8 mouse cellular contexts compared by ENCODE assay signal in genomic region chr14:26669292-26670073, GRCm38 (mm10). TPM values are rescaled to one million over a fixed set of nuclear protein-coding genes. Genes with fewer than 3 reads are reported as not detected.
DNase-seq lines count a peak whose midpoint lies in the region; ATAC-seq and TF ChIP-seq lines count a peak whose summit lies in the region.

Pde12 (minus strand) TSS chr14:26669883.

- peak within 1 kb of the TSS; percentile 98 for H3K27ac ChIP-seq in forebrain, embryonic 10.5 days
- peak within 1 kb of the TSS; percentile 88 for H3K27ac ChIP-seq in heart, embryonic 15.5 days
- H3K27ac ChIP-seq in liver, embryonic 14.5 days: peak within 1 kb of the TSS; percentile 85
- peak within 1 kb of the TSS; percentile 63 for H3K27ac ChIP-seq in neural tube, embryonic 11.5 days (ENCODE audit: low read depth, low read length)
- H3K27ac ChIP-seq in stomach, postnatal 0 days (replicated peaks): peak within 1 kb of the TSS; percentile 93

- H3K9me3 ChIP-seq in forebrain, embryonic 10.5 days: no peaks in the 10 kb centered on the region
- H3K9me3 ChIP-seq in heart, embryonic 15.5 days (replicated peaks): no peaks in the 10 kb centered on the region
- no peaks in the 10 kb centered on the region for H3K9me3 ChIP-seq in liver, embryonic 14.5 days (ENCODE audit: control insufficient read depth, low read length)
- H3K9me3 ChIP-seq in neural tube, embryonic 11.5 days (ENCODE audit: control insufficient read depth, low read length): no peaks in the 10 kb centered on the region
- no peaks in the 10 kb centered on the region for H3K9me3 ChIP-seq in stomach, postnatal 0 days (ENCODE audit: control insufficient read depth, low read length)

- peak within 1 kb of the TSS; percentile 94 for H3K4me3 ChIP-seq in forebrain, embryonic 10.5 days
- H3K4me3 ChIP-seq in heart, embryonic 15.5 days: peak within 1 kb of the TSS; percentile 94
- H3K4me3 ChIP-seq in liver, embryonic 14.5 days (ENCODE audit: insufficient read depth in 1 of 2, low read depth in 2 of 2, low read length in 2 of 2): peak within 1 kb of the TSS; percentile 68 to 95
- peak within 1 kb of the TSS; percentile 98 for H3K4me3 ChIP-seq in neural tube, embryonic 11.5 days (ENCODE audit: low read depth, low read length)
- peak within 1 kb of the TSS; percentile 87 for H3K4me3 ChIP-seq in stomach, postnatal 0 days (ENCODE audit: low read depth, low read length)

- H3K9ac ChIP-seq in heart, embryonic 15.5 days: peak within 1 kb of the TSS; percentile 85
- H3K9ac ChIP-seq in liver, embryonic 14.5 days (replicated peaks): peak within 1 kb of the TSS; percentile 72
- peak within 1 kb of the TSS; percentile 87 for H3K9ac ChIP-seq in neural tube, embryonic 11.5 days (ENCODE audit: low read length)
- peak within 1 kb of the TSS; percentile 92 for H3K9ac ChIP-seq in stomach, postnatal 0 days (ENCODE audit: low read length)

- peaks cover 25% of the 10 kb centered on the region for H3K36me3 ChIP-seq in forebrain, embryonic 10.5 days (replicated peaks)
- H3K36me3 ChIP-seq in heart, embryonic 15.5 days: peaks cover 12% of the 10 kb centered on the region
- H3K36me3 ChIP-seq in liver, embryonic 14.5 days (replicated peaks; ENCODE audit: control insufficient read depth, insufficient read depth, low read depth): peaks cover 17% of the 10 kb centered on the region
- H3K36me3 ChIP-seq in neural tube, embryonic 11.5 days (ENCODE audit: control insufficient read depth, insufficient read depth, low read length): no peaks in the 10 kb centered on the region
- H3K36me3 ChIP-seq in stomach, postnatal 0 days (ENCODE audit: control insufficient read depth, insufficient read depth, low read length): peaks cover 2% of the 10 kb centered on the region; the same call in 1 of the 2 replicates

- H3K4me2 ChIP-seq in heart, embryonic 15.5 days: peak within 1 kb of the TSS; percentile 87
- peak within 1 kb of the TSS; percentile 76 for H3K4me2 ChIP-seq in liver, embryonic 14.5 days (ENCODE audit: low read depth)
- H3K4me2 ChIP-seq in neural tube, embryonic 11.5 days (ENCODE audit: low read depth): peak within 1 kb of the TSS; percentile 79
- peak within 1 kb of the TSS; percentile 93 for H3K4me2 ChIP-seq in stomach, postnatal 0 days (replicated peaks; ENCODE audit: low read depth)

- H3K27me3 ChIP-seq in forebrain, embryonic 10.5 days (ENCODE audit: poor library complexity, severe bottlenecking): no peaks in the 10 kb centered on the region
- H3K27me3 ChIP-seq in heart, embryonic 15.5 days: no peaks in the 10 kb centered on the region
- H3K27me3 ChIP-seq in liver, embryonic 14.5 days (ENCODE audit: control insufficient read depth, insufficient read depth, low read length): no peaks in the 10 kb centered on the region
- H3K27me3 ChIP-seq in neural tube, embryonic 11.5 days (ENCODE audit: control insufficient read depth, insufficient read depth, low read length): no peaks in the 10 kb centered on the region
- H3K27me3 ChIP-seq in stomach, postnatal 0 days (ENCODE audit: control insufficient read depth, insufficient read depth, low read length): no peaks in the 10 kb centered on the region

- peak; percentile 76 to 83 for DNase-seq in CD8-positive naive resting alpha-beta T cell, adult 2 months (ENCODE audit: low read depth in 2 of 2, low spot score in 2 of 2)
- peak; percentile 87 for DNase-seq in c-Kit-positive CD71-negative TER-119-negative erythroid progenitor cells, embryonic 14.5 days (ENCODE audit: low read depth)
- DNase-seq in forebrain, embryonic 10.5 days (ENCODE audit: extremely low spot score, low spot score): peak; percentile 91
- peak; percentile 91 to 93 for DNase-seq in kidney, postnatal 25 days
- peak; percentile 84 to 85 (median 85) for DNase-seq in liver, embryonic 14.5 days (ENCODE audit: low read depth in 3 of 3, low spot score in 3 of 3)
- peak; percentile 91 for DNase-seq in neural tube, embryonic 11.5 days (ENCODE audit: low spot score)
- peak; percentile 91 for DNase-seq in stomach, postnatal 0 days (ENCODE audit: low spot score)

- WGBS in forebrain, embryonic 10.5 days: under 1% methylated on average over 70 of the region's 70 CpGs
- under 1% methylated on average over 70 of the region's 70 CpGs for WGBS in heart, embryonic 15.5 days
- under 1% methylated on average over 67 of the region's 70 CpGs for WGBS in liver, embryonic 14.5 days (ENCODE audit: insufficient replicate concordance)
- under 1% methylated on average over 70 of the region's 70 CpGs for WGBS in neural tube, embryonic 11.5 days
- under 1% methylated on average over 68 of the region's 70 CpGs for WGBS in stomach, postnatal 0 days

- peak; percentile 88 for ATAC-seq in heart, embryonic 15.5 days (replicated peaks; ENCODE audit: insufficient number of reproducible peaks, insufficient read depth, low FRiP score, low read depth)
- peak; percentile 82 for ATAC-seq in liver, embryonic 14.5 days (ENCODE audit: insufficient read depth)
- ATAC-seq in neural tube, embryonic 11.5 days (ENCODE audit: insufficient read depth, low FRiP score, low TSS enrichment): peak; percentile 91
- peak; percentile 92 for ATAC-seq in stomach, postnatal 0 days (ENCODE audit: low FRiP score, low TSS enrichment)

- TF ChIP-seq CTCF in liver, embryonic 14.5 days (IDR thresholded peaks at IDR 0.05; ENCODE audit: low read depth): no peak
- no peak for TF ChIP-seq CTCF in stomach, postnatal 0 days (IDR thresholded peaks at IDR 0.05; ENCODE audit: low read depth)

- TF ChIP-seq EP300 in liver, embryonic 14.5 days (IDR thresholded peaks at IDR 0.05; ENCODE audit: low read depth): no peak
- peak; percentile 87 for TF ChIP-seq EP300 in stomach, postnatal 0 days (optimal IDR thresholded peaks at IDR 0.05)

- peaks cover 37% of the 10 kb centered on the region for H3K4me1 ChIP-seq in forebrain, embryonic 10.5 days
- peaks cover 19% of the 10 kb centered on the region for H3K4me1 ChIP-seq in heart, embryonic 15.5 days (replicated peaks)
- peaks cover 13 to 21% of the 10 kb centered on the region in 2 experiments; a peak in 3 of 4 replicates for H3K4me1 ChIP-seq in liver, embryonic 14.5 days (replicated peaks; ENCODE audit: control insufficient read depth in 2 of 2, insufficient read depth in 2 of 2, low read length in 1 of 2)
- H3K4me1 ChIP-seq in neural tube, embryonic 11.5 days (ENCODE audit: control insufficient read depth, insufficient read depth, low read length): peaks cover 11% of the 10 kb centered on the region
- H3K4me1 ChIP-seq in stomach, postnatal 0 days (replicated peaks; ENCODE audit: control insufficient read depth, insufficient read depth): peaks cover 2% of the 10 kb centered on the region; the same call in 1 of the 2 replicates

RNA-seq across cellular contexts. Expression of gene Pde12, which starts in this region (rescaled TPM):
- polyA plus RNA-seq in forebrain, embryonic 10.5 days (2016; fragmentation: Nextera tagmentation; extraction: Ambion mirVana): 11.4 and 11.8 TPM in 2 replicates
- 7.1 and 8.0 TPM in 2 replicates for polyA plus RNA-seq in heart, embryonic 15.5 days (2015; fragmentation: Nextera tagmentation; extraction: Ambion mirVana)
- polyA plus RNA-seq in liver, embryonic 14.5 days (2012; rRNA removed): 3.2 and 3.4 TPM in 2 replicates
- polyA plus RNA-seq in liver, embryonic 14.5 days (2014; fragmentation: Nextera tagmentation; extraction: Ambion mirVana): 6.5 and 7.3 TPM in 2 replicates
- polyA plus RNA-seq in neural tube, embryonic 11.5 days (2014; fragmentation: Nextera tagmentation; extraction: Ambion mirVana): 13.3 and 14.9 TPM in 2 replicates
- polyA plus RNA-seq in stomach, postnatal 0 days (2015; fragmentation: Nextera tagmentation; extraction: Ambion mirVana): 9.3 and 9.8 TPM in 2 replicates

Comparison
In these comparisons a context has a peak if more than half of its experiments do, and no peak if none do; other contexts are left out.
1. Peak in every context shown above with its lines: DNase-seq, ATAC-seq, H3K4me3 ChIP-seq and H3K27ac ChIP-seq.